Mouse (Mus musculus) neutrophil, adult 65 days (primary cell): ENCODE results near the gene Pam16. TPM values are rescaled to one million over a fixed set of nuclear protein-coding genes. Genes with fewer than 3 reads are reported as not detected.

Experiments
- total RNA-seq: library from RNA; stranded (reverse); gene quantifications from 2 replicates; pipeline ENCODE4 v1.2.4, GENCODE M21; 2023

Pam16 gene
- 28.9 and 42.8 TPM in 2 replicates for total RNA-seq

GRCm38 (mm10) chr16:4624481-4625110, at the start of gene Pam16:
TSS of gene Pam16 (minus strand) at chr16:4624988.

GRCm38 (mm10) chr16:4639831-4640237, 15.0 kb upstream of the Pam16 start, which contains the start of the genes Vasn and Dnaja3:
TSS of gene Vasn (plus strand) at chr16:4639941.
TSS of gene Dnaja3 (plus strand) at chr16:4639989.

GRCm38 (mm10) chr16:4593971-4594813, 30.6 kb downstream of the Pam16 start, which contains the start of gene Glis2:
TSS of gene Glis2 (plus strand) at chr16:4594713.

Other genes starting within 250 kb of the Pam16 start
- 7.2 and 12.5 TPM in 2 replicates for gene Adcy9, start 204.5 kb downstream of the Pam16 start, total RNA-seq
- 0.41 and 0.64 TPM in 2 replicates for gene Srl, start 83.2 kb downstream of the Pam16 start, total RNA-seq
- gene Tfap4, start 65.1 kb downstream of the Pam16 start, total RNA-seq: 6.7 and 8.5 TPM in 2 replicates
- gene Glis2, start 30.3 kb downstream of the Pam16 start, total RNA-seq: 0.38 and 0.88 TPM in 2 replicates
- 0.32 TPM in 2 replicates for gene Vasn, start 15.0 kb upstream of the Pam16 start, total RNA-seq
- 6.0 TPM in 2 replicates for gene Dnaja3, start 15.0 kb upstream of the Pam16 start, total RNA-seq
- 229 and 325 TPM in 2 replicates for gene Coro7, start 54.8 kb upstream of the Pam16 start, total RNA-seq
- gene Nmral1, start 94.4 kb upstream of the Pam16 start, total RNA-seq: 12.3 and 12.5 TPM in 2 replicates
- gene Hmox2, start 101.4 kb upstream of the Pam16 start, total RNA-seq: 38.0 and 39.2 TPM in 2 replicates
- 17.8 and 20.7 TPM in 2 replicates for gene Cdip1, start 165.3 kb upstream of the Pam16 start, total RNA-seq
- not detected in 2 replicates for gene 4930562C15Rik, start 210.4 kb upstream of the Pam16 start, total RNA-seq